Mouse (Mus musculus): ENCODE data around the gene Otof. TPM values are rescaled to one million over a fixed set of nuclear protein-coding genes. Genes with fewer than 3 reads are reported as not detected.

The Otof gene
- polyA plus RNA-seq, 1 experiment from 2014 or later: 8.8 TPM

- Histone ChIP-seq H3K4me2 (ENCODE audit: low read length) (no peak overlapping the region), H3K9ac (ENCODE audit: low read depth, low read length) (no peak overlapping the region)
- WGBS: 71% methylated on average over 8 of the region's 8 CpGs
Observed at GRCm38 (mm10) chr5:30483533-30483932, 21.8 kb upstream of the Otof start.

DNA sequence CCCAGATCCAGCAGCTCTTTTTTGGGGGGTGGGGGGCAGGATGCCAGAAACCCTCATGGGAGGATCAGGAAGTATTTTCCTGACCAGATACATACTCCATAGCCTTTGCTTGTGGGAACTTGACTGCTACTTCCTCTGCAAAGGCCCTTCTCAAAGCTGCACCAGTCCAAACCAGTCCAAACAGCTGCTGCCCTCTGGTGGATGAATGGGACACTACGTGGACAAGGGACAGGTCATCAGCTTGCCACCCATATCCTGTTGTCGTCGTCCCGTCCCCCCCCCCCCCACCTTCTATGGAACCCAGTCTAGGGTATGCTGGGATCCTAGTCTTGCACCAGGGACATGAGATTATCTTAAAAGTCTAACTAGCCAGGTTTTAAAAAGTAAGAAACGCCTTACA lies 20.6 kb upstream of the Otof start:
- Histone ChIP-seq H3K27me3 (replicated peaks; ENCODE audit: control insufficient read depth, insufficient read depth, low read length) (no peaks in the 10 kb centered on the region), H3K4me2 (ENCODE audit: low read length) (no peak overlapping the region)
- peak; percentile 76 for ATAC-seq

More at GRCm38 (mm10) chr5:30483533-30483932, 21.8 kb upstream of the Otof start:
- Histone ChIP-seq H3K4me1 (ENCODE audit: control insufficient read depth, insufficient read depth, low read depth, low read length) (no peaks in the 10 kb centered on the region), H3K36me3 (ENCODE audit: control insufficient read depth, insufficient read depth, low read length) (no peaks in the 10 kb centered on the region), H3K9me3 (ENCODE audit: control insufficient read depth, low read length) (no peaks in the 10 kb centered on the region), H3K27me3 (replicated peaks; ENCODE audit: control insufficient read depth, insufficient read depth, low read length) (no peaks in the 10 kb centered on the region), H3K27ac (ENCODE audit: low read depth, low read length) (no peak overlapping the region), H3K4me3 (ENCODE audit: low read length) (no peak overlapping the region)
- ATAC-seq: no peak

DNA sequence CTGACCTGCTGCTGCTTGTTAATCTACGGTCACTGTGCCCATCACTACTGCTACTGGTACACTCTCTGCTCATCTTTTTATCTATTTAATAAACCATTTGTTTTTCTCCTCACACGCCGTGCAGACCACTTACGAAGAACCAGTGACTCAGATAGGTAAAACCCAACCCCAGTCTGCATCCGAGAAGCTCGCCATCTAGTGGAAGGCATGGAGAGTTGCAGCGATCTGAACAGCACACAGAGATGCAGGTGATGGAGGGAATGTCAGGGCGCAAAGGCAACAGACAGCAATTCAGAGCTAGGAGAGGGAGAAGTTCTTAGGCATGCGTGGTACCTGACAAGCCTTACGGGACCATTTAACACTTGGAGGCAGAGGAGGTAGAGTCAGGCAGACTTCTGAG lies 14.8 kb upstream of the Otof start:
- Histone ChIP-seq H3K9ac (ENCODE audit: low read depth, low read length) (no peak overlapping the region), H3K27ac (ENCODE audit: low read depth, low read length) (no peak overlapping the region), H3K4me2 (ENCODE audit: low read length) (no peak overlapping the region), H3K36me3 (ENCODE audit: control insufficient read depth, insufficient read depth, low read length) (no peaks in the 10 kb centered on the region), H3K4me1 (ENCODE audit: control insufficient read depth, insufficient read depth, low read depth, low read length) (no peaks in the 10 kb centered on the region), H3K9me3 (ENCODE audit: control insufficient read depth, low read length) (no peaks in the 10 kb centered on the region), H3K4me3 (ENCODE audit: low read length) (no peak overlapping the region), H3K27me3 (replicated peaks; ENCODE audit: control insufficient read depth, insufficient read depth, low read length) (no peaks in the 10 kb centered on the region)
- no peak for ATAC-seq
- 46% methylated on average over 10 of the region's 10 CpGs for WGBS

More for the DNA sequence above, 20.6 kb upstream of the Otof start:
- Histone ChIP-seq H3K4me3 (ENCODE audit: low read length) (no peak overlapping the region), H3K36me3 (ENCODE audit: control insufficient read depth, insufficient read depth, low read length) (no peaks in the 10 kb centered on the region), H3K9ac (ENCODE audit: low read depth, low read length) (no peak overlapping the region), H3K4me1 (ENCODE audit: control insufficient read depth, insufficient read depth, low read depth, low read length) (no peaks in the 10 kb centered on the region), H3K27ac (ENCODE audit: low read depth, low read length) (no peak overlapping the region), H3K9me3 (ENCODE audit: control insufficient read depth, low read length) (no peaks in the 10 kb centered on the region)
- 19% methylated on average over 5 of the region's 5 CpGs for WGBS

- H3K4me2 ChIP-seq (ENCODE audit: low read length): no peak overlapping the region
- no peak overlapping the region for H3K4me3 ChIP-seq (ENCODE audit: low read length)
- H3K27me3 ChIP-seq (replicated peaks; ENCODE audit: control insufficient read depth, insufficient read depth, low read length): no peaks in the 10 kb centered on the region
- no peak for ATAC-seq
- H3K4me1 ChIP-seq (ENCODE audit: control insufficient read depth, insufficient read depth, low read depth, low read length): peaks cover 4% of the 10 kb centered on the region
- WGBS: 84% methylated on average over 5 of the region's 5 CpGs
- H3K36me3 ChIP-seq (ENCODE audit: control insufficient read depth, insufficient read depth, low read length): no peaks in the 10 kb centered on the region
- H3K9ac ChIP-seq (ENCODE audit: low read depth, low read length): no peak overlapping the region
- no peaks in the 10 kb centered on the region for H3K9me3 ChIP-seq (ENCODE audit: control insufficient read depth, low read length)
- no peak overlapping the region for H3K27ac ChIP-seq (ENCODE audit: low read depth, low read length)
Observed at GRCm38 (mm10) chr5:30472148-30472547, 10.4 kb upstream of the Otof start.

DNA sequence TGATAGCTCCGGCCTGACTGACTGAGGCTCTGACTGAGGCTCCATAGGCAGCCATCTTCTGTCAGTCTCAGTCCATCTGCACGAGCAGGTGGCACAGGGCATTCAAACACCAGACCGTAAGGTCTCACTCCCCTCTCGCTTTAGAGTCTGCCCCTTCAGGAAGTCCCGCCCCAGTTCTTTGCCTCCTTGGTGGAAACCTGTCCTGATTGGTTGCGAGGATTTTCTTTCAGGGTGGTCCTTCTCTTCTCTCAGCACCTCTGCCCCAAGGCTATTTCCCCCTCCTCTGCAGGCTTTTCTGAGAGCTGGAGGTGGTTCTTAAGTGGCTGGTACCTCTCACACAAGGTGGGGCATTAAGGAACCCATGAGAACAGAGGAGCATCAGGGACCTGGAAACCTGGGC lies 8.7 kb upstream of the Otof start:
- 63% methylated on average over 6 of the region's 6 CpGs for WGBS
- ATAC-seq: no peak
- Histone ChIP-seq H3K9me3 (ENCODE audit: control insufficient read depth, low read length) (no peaks in the 10 kb centered on the region), H3K4me1 (ENCODE audit: control insufficient read depth, insufficient read depth, low read depth, low read length) (peaks cover 17% of the 10 kb centered on the region), H3K27me3 (replicated peaks; ENCODE audit: control insufficient read depth, insufficient read depth, low read length) (no peaks in the 10 kb centered on the region), H3K4me2 (ENCODE audit: low read length) (no peak overlapping the region), H3K4me3 (ENCODE audit: low read length) (no peak overlapping the region), H3K27ac (ENCODE audit: low read depth, low read length) (no peak overlapping the region), H3K9ac (ENCODE audit: low read depth, low read length) (no peak overlapping the region), H3K36me3 (ENCODE audit: control insufficient read depth, insufficient read depth, low read length) (no peaks in the 10 kb centered on the region)

GRCm38 (mm10) chr5:30466315-30466714 lies 4.6 kb upstream of the Otof start:
- H3K9me3 ChIP-seq (ENCODE audit: control insufficient read depth, low read length): no peaks in the 10 kb centered on the region
- no peaks in the 10 kb centered on the region; the same call in 1 of the 2 replicates for H3K27me3 ChIP-seq (replicated peaks; ENCODE audit: control insufficient read depth, insufficient read depth, low read length)
- peaks cover 27% of the 10 kb centered on the region for H3K4me1 ChIP-seq (ENCODE audit: control insufficient read depth, insufficient read depth, low read depth, low read length)
- H3K4me2 ChIP-seq (ENCODE audit: low read length): peak overlapping the region; percentile 80
- peak overlapping the region; percentile 37 for H3K4me3 ChIP-seq (ENCODE audit: low read length)
- H3K27ac ChIP-seq (ENCODE audit: low read depth, low read length): 0 out of 2 replicates have a peak overlapping the region, but pooled peaks have one; percentile 29
- peak overlapping the region; percentile 60 for H3K9ac ChIP-seq (ENCODE audit: low read depth, low read length)
- no peaks in the 10 kb centered on the region for H3K36me3 ChIP-seq (ENCODE audit: control insufficient read depth, insufficient read depth, low read length)
- no peak for ATAC-seq
- WGBS: 30% methylated on average over 9 of the region's 9 CpGs

GRCm38 (mm10) chr5:30465861-30466260 lies 4.1 kb upstream of the Otof start, which contains the start of gene 1700001C02Rik:
1700001C02Rik (plus strand) TSS chr5:30466047.
- Histone ChIP-seq H3K9ac (ENCODE audit: low read depth, low read length) (peak within 1 kb of the TSS; percentile 60), H3K27me3 (replicated peaks; ENCODE audit: control insufficient read depth, insufficient read depth, low read length) (no peaks in the 10 kb centered on the region; the same call in 1 of the 2 replicates), H3K9me3 (ENCODE audit: control insufficient read depth, low read length) (no peaks in the 10 kb centered on the region), H3K4me2 (ENCODE audit: low read length) (peak within 1 kb of the TSS; percentile 80), H3K36me3 (ENCODE audit: control insufficient read depth, insufficient read depth, low read length) (no peaks in the 10 kb centered on the region), H3K4me3 (ENCODE audit: low read length) (peak within 1 kb of the TSS; percentile 37), H3K27ac (ENCODE audit: low read depth, low read length) (0 out of 2 replicates have a peak within 1 kb of the TSS, but pooled peaks have one; percentile 29), H3K4me1 (ENCODE audit: control insufficient read depth, insufficient read depth, low read depth, low read length) (peaks cover 29% of the 10 kb centered on the region)
- WGBS: 11% methylated on average over 21 of the region's 21 CpGs
- peak; percentile 55; the same call in 1 of the 2 replicates for ATAC-seq

GRCm38 (mm10) chr5:30460155-30460554 lies 1.6 kb downstream of the Otof start:
- ATAC-seq: 0 out of 2 replicates have a peak, but pooled peaks have one; percentile 23
- Histone ChIP-seq H3K4me3 (ENCODE audit: low read length) (no peak overlapping the region), H3K27ac (ENCODE audit: low read depth, low read length) (no peak overlapping the region), H3K4me1 (ENCODE audit: control insufficient read depth, insufficient read depth, low read depth, low read length) (peaks cover 20% of the 10 kb centered on the region), H3K36me3 (ENCODE audit: control insufficient read depth, insufficient read depth, low read length) (no peaks in the 10 kb centered on the region), H3K9me3 (ENCODE audit: control insufficient read depth, low read length) (no peaks in the 10 kb centered on the region), H3K27me3 (replicated peaks; ENCODE audit: control insufficient read depth, insufficient read depth, low read length) (no peaks in the 10 kb centered on the region; the same call in 1 of the 2 replicates), H3K4me2 (ENCODE audit: low read length) (peak overlapping the region; percentile 24; the same call in 1 of the 2 replicates), H3K9ac (ENCODE audit: low read depth, low read length) (no peak overlapping the region)
- 37% methylated on average over 4 of the region's 4 CpGs for whole genome bisulfite sequencing

DNA sequence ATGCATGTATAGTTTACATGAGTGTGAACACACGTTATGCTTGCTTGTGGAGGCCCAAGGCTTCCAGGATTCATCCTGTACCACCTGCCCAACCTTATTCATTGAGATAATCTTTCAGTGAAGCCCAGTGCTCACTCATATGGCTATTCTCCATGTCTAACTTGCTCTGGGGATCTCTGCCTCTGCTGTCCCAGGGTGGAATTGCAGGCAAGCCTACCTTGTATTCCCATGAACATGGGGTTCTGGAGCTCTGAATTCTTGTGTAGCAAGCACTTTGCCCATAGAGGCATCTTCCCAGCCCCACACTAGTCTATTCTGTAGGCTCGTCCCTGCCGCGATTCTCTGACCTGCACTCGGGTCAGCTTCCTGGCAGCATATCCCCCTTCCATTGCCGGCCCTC lies 5.7 kb downstream of the Otof start:
- no peak overlapping the region for H3K4me2 ChIP-seq (ENCODE audit: low read length)
- H3K27me3 ChIP-seq (replicated peaks; ENCODE audit: control insufficient read depth, insufficient read depth, low read length): no peaks in the 10 kb centered on the region
- H3K9me3 ChIP-seq (ENCODE audit: control insufficient read depth, low read length): no peaks in the 10 kb centered on the region
- no peak overlapping the region for H3K4me3 ChIP-seq (ENCODE audit: low read length)
- H3K27ac ChIP-seq (ENCODE audit: low read depth, low read length): no peak overlapping the region
- 50% methylated on average over 6 of the region's 6 CpGs for WGBS
- no peak overlapping the region for H3K9ac ChIP-seq (ENCODE audit: low read depth, low read length)
- H3K4me1 ChIP-seq (ENCODE audit: control insufficient read depth, insufficient read depth, low read depth, low read length): peaks cover 7% of the 10 kb centered on the region
- no peaks in the 10 kb centered on the region for H3K36me3 ChIP-seq (ENCODE audit: control insufficient read depth, insufficient read depth, low read length)
- no peak for ATAC-seq

Data from hindbrain, embryonic 16.5 days (tissue).